Mouse (Mus musculus) limb, embryonic 14.5 days (tissue): ENCODE results near the gene Gngt2. TPM values are rescaled to one million over a fixed set of nuclear protein-coding genes. Genes with fewer than 3 reads are reported as not detected.
A peak's percentile ranks its signal among the peaks of the same experiment; 100 is the strongest.

Source experiments
- ATAC-seq: fragments of 200-750 bp; cut with Nextera tagmentation; 2 replicates; pipeline ENCODE4 v1.8.0; 2017; ENCODE audit warnings: low read depth, moderate number of reproducible peaks, moderate TSS enrichment; ENCODE audit not compliant: low FRiP score
- DNase-seq: peaks from one replicate; pipeline ENCODE4 v3.0.0-alpha.2; 2015; ENCODE audit warnings: low spot score
- H3K27ac ChIP-seq: fragments of 300-500 bp; sonication (generic); replicated peaks from 2 replicates; pipeline ENCODE4 v1.5.1; 2014; ENCODE audit warnings: low read depth, mild to moderate bottlenecking, low read length, moderate library complexity, mixed read lengths
- H3K27me3 ChIP-seq: fragments of 300-500 bp; sonication (generic); 2 replicates; pipeline ENCODE4 v1.6.1; 2014; ENCODE audit warnings: low read length, mixed read lengths; ENCODE audit not compliant: control insufficient read depth, insufficient read depth
- H3K36me3 ChIP-seq: fragments of 300-500 bp; sonication (generic); 2 replicates; pipeline ENCODE4 v1.6.1; 2014; ENCODE audit warnings: mild to moderate bottlenecking, low read length, moderate library complexity, mixed read lengths; ENCODE audit not compliant: control insufficient read depth, insufficient read depth
- H3K4me1 ChIP-seq: fragments of 300-500 bp; sonication (generic); 2 replicates; pipeline ENCODE4 v1.6.1; 2014; ENCODE audit warnings: antibody characterized with exemption, low read length, mixed read lengths; ENCODE audit not compliant: control insufficient read depth, insufficient read depth
- H3K4me2 ChIP-seq: fragments of 300-500 bp; sonication (generic); replicated peaks from 2 replicates; pipeline ENCODE4 v1.6.1; 2014; ENCODE audit warnings: low read depth, mild to moderate bottlenecking, low read length, moderate library complexity; ENCODE audit not compliant: severe bottlenecking
- H3K4me3 ChIP-seq: fragments of 300-500 bp; sonication (generic); replicated peaks from 2 replicates; pipeline ENCODE4 v1.5.1; 2014; ENCODE audit warnings: low read length
- H3K9ac ChIP-seq: fragments of 300-500 bp; sonication (generic); 2 replicates; pipeline ENCODE4 v1.6.1; 2014; ENCODE audit warnings: mild to moderate bottlenecking, low read depth, low read length, moderate library complexity; ENCODE audit not compliant: severe bottlenecking
- H3K9me3 ChIP-seq: fragments of 300-500 bp; sonication (generic); 2 replicates; pipeline ENCODE4 v1.6.1; 2016; ENCODE audit warnings: low read length; ENCODE audit not compliant: control insufficient read depth
- POLR2A ChIP-seq: fragments of 200-500 bp; IDR thresholded peaks from 2 replicates; pipeline ENCODE4 v1.8.0; 2012; ENCODE audit warnings: inconsistent platforms, mild to moderate bottlenecking, moderate library complexity, borderline replicate concordance; ENCODE audit not compliant: insufficient read depth, insufficient read length; ENCODE audit errors: extremely low read depth
- WGBS: fragments of 180-500 bp; shearing (Covaris S2); extraction: QIAGEN DNeasy Blood & Tissue Kit; methylation state at CpG from one replicate; pipeline ENCODE4 v1.1.7; 2014; 5-methylcytosine and 5-hydroxymethylcytosine counted together
- polyA plus RNA-seq, 2 experiments: library from polyadenylated mRNA; depleted of rRNA in 1 of 2; stranded (reverse) in 1 of 2; unstranded in 1 of 2; fragments of >200 nt; fragmentation: Nextera tagmentation in 1 of 2; extraction: Ambion mirVana in 1 of 2; gene quantifications; 2 replicates each; pipeline versions ENCODE4 v1.2.1 to v1.2.3; 2012 to 2014

Gene Gngt2
- polyA plus RNA-seq, 2 experiments = 10.0 to 14.0 TPM

DNA sequence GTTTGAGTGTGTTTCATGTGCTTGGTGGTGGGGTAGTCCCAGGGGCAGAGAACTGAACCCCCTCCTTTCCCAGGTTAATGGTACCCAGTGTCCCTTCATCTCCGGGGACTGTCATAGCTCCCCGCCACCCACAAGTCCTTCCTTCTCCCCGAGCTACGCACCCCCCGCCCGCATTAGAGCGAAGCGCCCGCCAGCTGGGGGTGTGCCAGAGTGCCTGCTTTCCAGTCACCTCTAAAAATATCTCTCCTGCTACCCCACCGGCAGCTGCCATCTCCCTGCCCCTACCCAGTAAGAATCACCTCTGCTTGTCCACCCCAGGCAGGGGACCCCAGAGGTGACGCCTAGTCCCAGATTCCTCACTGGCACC, 12.2 kb upstream of the Gngt2 start:
- Histone ChIP-seq H3K9ac (peak overlapping the region; percentile 47; the same call in 1 of the 2 replicates), H3K4me3 (peak overlapping the region; percentile 66), H3K27me3 (peaks cover 48% of the 10 kb centered on the region), H3K4me2 (peak overlapping the region; percentile 98), H3K9me3 (no peaks in the 10 kb centered on the region), H3K4me1 (peaks cover 7% of the 10 kb centered on the region), H3K36me3 (no peaks in the 10 kb centered on the region), H3K27ac (no peak overlapping the region)
- DNase-seq = no peak
- ATAC-seq = no peak; the same call in 1 of the 2 replicates
- 4% methylated on average over 11 of the region's 11 CpGs for WGBS
- no peak for TF ChIP-seq POLR2A

DNA sequence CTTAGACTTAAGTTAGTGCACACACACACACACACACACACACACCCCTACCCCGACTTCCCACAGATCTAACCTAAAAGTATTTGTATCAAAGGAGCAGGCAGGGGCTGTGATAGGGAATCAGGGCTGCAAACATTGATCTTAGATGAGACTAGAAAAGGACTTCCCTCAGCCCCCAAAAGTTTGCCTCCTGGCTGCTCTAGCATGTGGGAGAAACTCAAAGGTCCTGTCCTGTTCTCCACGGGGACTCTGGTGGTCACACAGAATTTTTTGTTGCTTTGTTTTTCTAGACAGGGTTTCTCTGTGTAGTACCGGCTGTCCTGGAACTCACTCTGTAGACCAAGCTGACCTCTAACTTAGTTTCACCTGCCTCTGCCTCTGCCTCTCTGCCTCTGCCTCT, 11.4 kb upstream of the Gngt2 start:
- Histone ChIP-seq H3K36me3 (no peaks in the 10 kb centered on the region), H3K9me3 (no peaks in the 10 kb centered on the region), H3K4me3 (no peak overlapping the region; the same call in 1 of the 2 replicates), H3K27me3 (peaks cover 55% of the 10 kb centered on the region), H3K9ac (no peak overlapping the region), H3K4me2 (peak overlapping the region; percentile 98), H3K27ac (no peak overlapping the region), H3K4me1 (peaks cover 10% of the 10 kb centered on the region)
- TF ChIP-seq POLR2A = no peak
- no peak for ATAC-seq
- WGBS = 58% methylated on average over 3 of the region's 3 CpGs
- DNase-seq = no peak

DNA sequence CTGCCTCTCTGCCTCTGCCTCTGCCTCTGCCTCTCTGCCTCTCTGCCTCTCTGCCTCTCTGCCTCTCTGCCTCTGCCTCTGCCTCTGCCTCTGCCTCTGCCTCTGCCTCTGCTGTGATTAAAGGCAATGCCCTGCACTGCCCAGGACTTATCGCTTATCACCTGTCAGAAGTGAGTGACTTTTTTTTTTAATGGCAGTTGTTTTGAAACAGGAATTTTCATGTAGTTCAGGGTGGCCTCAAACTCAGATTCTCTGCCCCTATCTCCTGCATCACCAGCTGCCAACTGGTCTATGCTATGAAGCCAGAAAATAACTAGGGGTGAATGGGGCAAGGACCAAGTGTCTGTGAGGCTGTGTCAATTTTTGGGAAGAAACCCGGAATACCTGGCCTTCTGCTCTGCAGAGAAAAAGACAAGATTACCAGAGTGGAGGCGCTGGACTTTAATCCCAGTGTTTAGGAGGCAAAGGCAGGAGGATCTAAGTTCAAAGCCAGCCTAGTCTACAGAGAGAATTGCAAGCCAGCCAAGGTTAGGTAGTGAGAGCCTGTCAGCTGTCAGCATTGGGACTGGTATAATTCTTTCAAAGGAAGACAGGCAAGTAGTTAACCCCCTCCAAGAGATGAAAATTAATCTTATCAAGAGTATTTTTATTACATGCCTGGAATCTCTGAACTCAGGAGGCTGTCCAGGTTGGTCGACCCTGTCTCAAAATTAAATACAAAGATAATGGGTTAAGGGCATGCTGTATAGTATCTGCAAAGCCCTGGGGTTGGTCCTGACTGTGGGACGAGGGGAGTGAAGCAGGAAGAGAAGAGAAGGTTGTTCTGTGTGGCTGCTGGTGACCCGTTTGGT, 10.5 kb upstream of the Gngt2 start:
- ATAC-seq = no peak
- no peak overlapping the region for H3K27ac ChIP-seq
- peaks cover 65% of the 10 kb centered on the region for H3K27me3 ChIP-seq
- no peaks in the 10 kb centered on the region for H3K9me3 ChIP-seq
- peaks cover 15% of the 10 kb centered on the region for H3K4me1 ChIP-seq
- H3K9ac ChIP-seq = no peak overlapping the region
- no peaks in the 10 kb centered on the region for H3K36me3 ChIP-seq
- no peak for TF ChIP-seq POLR2A
- H3K4me3 ChIP-seq = no peak overlapping the region
- DNase-seq = no peak
- WGBS = 55% methylated on average over 6 of the region's 6 CpGs
- no peak overlapping the region for H3K4me2 ChIP-seq

DNA sequence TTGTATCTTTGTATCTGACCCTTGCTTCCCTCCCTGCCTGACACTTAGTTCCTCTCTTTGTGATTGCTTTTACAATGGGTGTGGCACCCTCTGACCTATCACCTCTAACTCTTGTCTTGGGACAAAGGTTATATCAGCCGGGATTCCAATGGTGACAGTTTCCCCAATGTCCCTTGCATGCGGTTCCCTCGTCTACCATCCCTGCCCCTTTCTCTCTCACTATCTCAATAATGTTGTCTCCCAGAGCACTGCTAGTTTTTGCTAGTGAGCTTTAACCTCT, 9.9 kb upstream of the Gngt2 start:
- WGBS = 26% methylated on average over 3 of the region's 3 CpGs
- no peak overlapping the region for H3K4me3 ChIP-seq

DNA sequence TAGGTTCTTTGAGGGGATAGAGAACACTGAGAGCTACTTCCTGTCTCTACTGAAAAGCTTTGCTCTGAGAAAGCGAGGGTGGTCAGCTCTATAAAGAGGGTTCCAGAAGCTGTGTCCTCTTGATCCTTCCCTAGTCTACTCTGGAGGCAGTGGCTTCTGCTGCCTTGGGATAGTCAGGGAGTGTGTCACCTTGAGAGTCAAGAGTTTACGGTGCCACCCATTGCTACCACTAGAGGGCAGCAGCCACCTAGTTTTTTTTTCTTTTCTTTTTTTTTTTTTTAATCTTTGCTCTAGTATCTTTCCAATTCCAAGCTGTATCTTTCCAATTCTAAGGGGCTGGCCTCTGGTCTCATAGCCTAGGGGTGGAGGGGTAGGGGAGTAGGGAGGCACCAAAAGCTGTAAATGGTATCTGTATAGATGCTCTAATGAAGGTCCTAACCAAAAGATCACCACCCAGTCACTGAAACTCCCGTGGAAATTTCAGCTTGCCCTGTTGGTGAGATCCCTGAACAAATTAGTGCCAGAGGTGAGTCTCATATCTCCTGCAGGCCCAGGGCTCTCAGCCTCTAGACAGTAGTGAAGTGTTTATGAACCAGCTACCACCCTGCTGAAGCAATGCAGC, 9.4 kb upstream of the Gngt2 start:
- no peaks in the 10 kb centered on the region for H3K36me3 ChIP-seq
- no peak for ATAC-seq
- no peak overlapping the region for H3K27ac ChIP-seq
- no peaks in the 10 kb centered on the region for H3K9me3 ChIP-seq
- WGBS = 17% methylated on average over 3 of the region's 3 CpGs
- DNase-seq = peak; percentile 77
- TF ChIP-seq POLR2A = no peak
- H3K9ac ChIP-seq = no peak overlapping the region
- H3K4me2 ChIP-seq = no peak overlapping the region
- H3K27me3 ChIP-seq = peaks cover 75% of the 10 kb centered on the region
- H3K4me3 ChIP-seq = no peak overlapping the region
- H3K4me1 ChIP-seq = peaks cover 15% of the 10 kb centered on the region

More for the DNA sequence above, 9.9 kb upstream of the Gngt2 start:
- DNase-seq (no peak), ATAC-seq (no peak)
- Histone ChIP-seq H3K4me1 (peaks cover 15% of the 10 kb centered on the region), H3K4me2 (no peak overlapping the region), H3K9ac (no peak overlapping the region), H3K27ac (no peak overlapping the region), H3K27me3 (peaks cover 70% of the 10 kb centered on the region), H3K36me3 (no peaks in the 10 kb centered on the region), H3K9me3 (no peaks in the 10 kb centered on the region)
- no peak for TF ChIP-seq POLR2A
